Mouse (Mus musculus): Measurements from ENCODE around the gene Txlnb. TPM values are rescaled to one million over a fixed set of nuclear protein-coding genes. Genes with fewer than 3 reads are reported as not detected.
"Not testable (repeated sequence)": the region's sequence is repeated elsewhere in the genome, so short reads cannot be mapped to it uniquely, and the experiment has no call there.

Txlnb gene
- not detected in 2 replicates for total RNA-seq (2015; ENCODE audit: low replicate concordance)
- not detected in 2 replicates for total RNA-seq (2017; ENCODE audit: low replicate concordance)

GRCm38 (mm10) chr10:17795767-17796631 is at the start of gene Txlnb:
Txlnb (plus strand) TSS chr10:17796226.
- no peak for ATAC-seq (replicated peaks; ENCODE audit: low FRiP score, poor library complexity, severe bottlenecking)

- no peak for ATAC-seq (replicated peaks; ENCODE audit: low FRiP score, poor library complexity, severe bottlenecking)
Measured at GRCm38 (mm10) chr10:17752478-17752877, 43.5 kb upstream of the Txlnb start.

GRCm38 (mm10) chr10:17759772-17760171 is 36.3 kb upstream of the Txlnb start:
- ATAC-seq (replicated peaks; ENCODE audit: low FRiP score, poor library complexity, severe bottlenecking) = no peak

- no peak for ATAC-seq (replicated peaks; ENCODE audit: low FRiP score, poor library complexity, severe bottlenecking)
Measured at GRCm38 (mm10) chr10:17760750-17761613, 35.0 kb upstream of the Txlnb start.

GRCm38 (mm10) chr10:17761652-17762051 is 34.4 kb upstream of the Txlnb start:
- ATAC-seq (replicated peaks; ENCODE audit: low FRiP score, poor library complexity, severe bottlenecking) = no peak

- no peak for ATAC-seq (replicated peaks; ENCODE audit: low FRiP score, poor library complexity, severe bottlenecking)
Measured at GRCm38 (mm10) chr10:17762946-17763345, 33.1 kb upstream of the Txlnb start.

- no peak for ATAC-seq (replicated peaks; ENCODE audit: low FRiP score, poor library complexity, severe bottlenecking)
Measured at GRCm38 (mm10) chr10:17769856-17770255, 26.2 kb upstream of the Txlnb start.

- no peak for ATAC-seq (replicated peaks; ENCODE audit: low FRiP score, poor library complexity, severe bottlenecking)
Measured at GRCm38 (mm10) chr10:17772364-17772763, 23.7 kb upstream of the Txlnb start.

GRCm38 (mm10) chr10:17774366-17774765 is 21.7 kb upstream of the Txlnb start:
- no peak for ATAC-seq (replicated peaks; ENCODE audit: low FRiP score, poor library complexity, severe bottlenecking)

- ATAC-seq (replicated peaks; ENCODE audit: low FRiP score, poor library complexity, severe bottlenecking) = no peak
Measured at GRCm38 (mm10) chr10:17775079-17775478, 20.9 kb upstream of the Txlnb start.

GRCm38 (mm10) chr10:17776684-17777083 is 19.3 kb upstream of the Txlnb start:
- not testable (repeated sequence) for ATAC-seq (replicated peaks; ENCODE audit: low FRiP score, poor library complexity, severe bottlenecking)

- no peak for ATAC-seq (replicated peaks; ENCODE audit: low FRiP score, poor library complexity, severe bottlenecking)
Measured at GRCm38 (mm10) chr10:17786771-17787170, 9.3 kb upstream of the Txlnb start.

- no peak for ATAC-seq (replicated peaks; ENCODE audit: low FRiP score, poor library complexity, severe bottlenecking)
Measured at GRCm38 (mm10) chr10:17787938-17788337, 8.1 kb upstream of the Txlnb start.

GRCm38 (mm10) chr10:17788347-17788746 is 7.7 kb upstream of the Txlnb start:
- ATAC-seq (replicated peaks; ENCODE audit: low FRiP score, poor library complexity, severe bottlenecking) = no peak

- ATAC-seq (replicated peaks; ENCODE audit: low FRiP score, poor library complexity, severe bottlenecking) = no peak
Measured at GRCm38 (mm10) chr10:17793926-17794325, 2.1 kb upstream of the Txlnb start.

GRCm38 (mm10) chr10:17794443-17794842 is 1.6 kb upstream of the Txlnb start:
- no peak for ATAC-seq (replicated peaks; ENCODE audit: low FRiP score, poor library complexity, severe bottlenecking)

GRCm38 (mm10) chr10:17795227-17795626 is 799 bp upstream of the Txlnb start:
- ATAC-seq (replicated peaks; ENCODE audit: low FRiP score, poor library complexity, severe bottlenecking) = no peak

- no peak for ATAC-seq (replicated peaks; ENCODE audit: low FRiP score, poor library complexity, severe bottlenecking)
Measured at GRCm38 (mm10) chr10:17796846-17797631, 1.0 kb downstream of the Txlnb start.

GRCm38 (mm10) chr10:17797681-17798080 is 1.7 kb downstream of the Txlnb start:
- no peak for ATAC-seq (replicated peaks; ENCODE audit: low FRiP score, poor library complexity, severe bottlenecking)

- ATAC-seq (replicated peaks; ENCODE audit: low FRiP score, poor library complexity, severe bottlenecking) = no peak
Measured at GRCm38 (mm10) chr10:17801788-17802187, 5.8 kb downstream of the Txlnb start.
